Mouse (Mus musculus): ENCODE results near the gene Bicdl1. TPM values are rescaled to one million over a fixed set of nuclear protein-coding genes. Genes with fewer than 3 reads are reported as not detected.

Bicdl1 gene
- polyA plus RNA-seq, 1 experiment from 2014 or later: 14.9 TPM

GRCm38 (mm10) chr5:115623694-115624440 lies 107.6 kb downstream of the Bicdl1 start:
- H3K4me1 ChIP-seq (ENCODE audit: insufficient read depth, low read length): no peaks in the 10 kb centered on the region
- no peaks in the 10 kb centered on the region for H3K9me3 ChIP-seq (ENCODE audit: low read length)
- ATAC-seq (ENCODE audit: low FRiP score, low TSS enrichment): no peak
- no peak overlapping the region for H3K27ac ChIP-seq (ENCODE audit: low read length)
- 81% methylated on average over 9 of the region's 9 CpGs for WGBS
- no peak overlapping the region for H3K4me3 ChIP-seq (ENCODE audit: low read length)
- H3K36me3 ChIP-seq (ENCODE audit: insufficient read depth, low read length): peaks cover 29% of the 10 kb centered on the region
- H3K27me3 ChIP-seq (ENCODE audit: insufficient read depth, low read length): no peaks in the 10 kb centered on the region
- no peak overlapping the region for H3K9ac ChIP-seq (replicated peaks; ENCODE audit: low read length)
- no peak overlapping the region for H3K4me2 ChIP-seq (replicated peaks; ENCODE audit: low read depth, low read length)

- peaks cover 37% of the 10 kb centered on the region for H3K36me3 ChIP-seq (ENCODE audit: insufficient read depth, low read length)
- no peaks in the 10 kb centered on the region for H3K9me3 ChIP-seq (ENCODE audit: low read length)
- H3K27me3 ChIP-seq (ENCODE audit: insufficient read depth, low read length): no peaks in the 10 kb centered on the region
- no peak overlapping the region for H3K4me2 ChIP-seq (replicated peaks; ENCODE audit: low read depth, low read length)
- no peak overlapping the region for H3K27ac ChIP-seq (ENCODE audit: low read length)
- ATAC-seq (ENCODE audit: low FRiP score, low TSS enrichment): no peak
- 83% methylated on average over 7 of the region's 7 CpGs for whole genome bisulfite sequencing
- H3K9ac ChIP-seq (replicated peaks; ENCODE audit: low read length): no peak overlapping the region
- no peaks in the 10 kb centered on the region for H3K4me1 ChIP-seq (ENCODE audit: insufficient read depth, low read length)
- H3K4me3 ChIP-seq (ENCODE audit: low read length): no peak overlapping the region
Observed at GRCm38 (mm10) chr5:115622686-115623085, 108.7 kb downstream of the Bicdl1 start.

DNA sequence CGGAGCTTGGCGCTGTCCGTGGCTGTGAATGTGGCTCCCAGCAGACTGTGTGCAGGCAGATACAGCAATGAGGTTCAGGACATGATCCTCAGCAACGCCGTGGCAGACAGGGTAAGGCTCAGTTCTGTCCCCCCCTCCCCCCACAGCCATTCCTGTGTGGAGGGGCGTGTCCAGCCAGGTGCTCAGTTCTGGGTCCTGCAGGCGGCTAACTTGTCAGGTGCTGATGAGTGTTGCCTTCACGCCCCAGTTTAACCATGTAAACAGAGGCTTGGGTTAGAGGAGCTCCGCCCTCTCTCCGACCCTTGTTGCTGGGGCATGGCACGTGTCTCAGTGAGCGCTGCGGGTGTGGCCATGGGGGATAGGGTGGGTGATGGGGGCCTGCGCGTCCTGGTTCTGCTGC lies 111.7 kb downstream of the Bicdl1 start:
- Histone ChIP-seq H3K36me3 (ENCODE audit: insufficient read depth, low read length) (peaks cover 67% of the 10 kb centered on the region), H3K27me3 (ENCODE audit: insufficient read depth, low read length) (no peaks in the 10 kb centered on the region), H3K4me3 (ENCODE audit: low read length) (no peak overlapping the region), H3K4me2 (replicated peaks; ENCODE audit: low read depth, low read length) (no peak overlapping the region), H3K9me3 (ENCODE audit: low read length) (no peaks in the 10 kb centered on the region), H3K27ac (ENCODE audit: low read length) (no peak overlapping the region), H3K9ac (replicated peaks; ENCODE audit: low read length) (no peak overlapping the region), H3K4me1 (ENCODE audit: insufficient read depth, low read length) (no peaks in the 10 kb centered on the region)
- no peak for ATAC-seq (ENCODE audit: low FRiP score, low TSS enrichment)
- WGBS: 92% methylated on average over 15 of the region's 15 CpGs

DNA sequence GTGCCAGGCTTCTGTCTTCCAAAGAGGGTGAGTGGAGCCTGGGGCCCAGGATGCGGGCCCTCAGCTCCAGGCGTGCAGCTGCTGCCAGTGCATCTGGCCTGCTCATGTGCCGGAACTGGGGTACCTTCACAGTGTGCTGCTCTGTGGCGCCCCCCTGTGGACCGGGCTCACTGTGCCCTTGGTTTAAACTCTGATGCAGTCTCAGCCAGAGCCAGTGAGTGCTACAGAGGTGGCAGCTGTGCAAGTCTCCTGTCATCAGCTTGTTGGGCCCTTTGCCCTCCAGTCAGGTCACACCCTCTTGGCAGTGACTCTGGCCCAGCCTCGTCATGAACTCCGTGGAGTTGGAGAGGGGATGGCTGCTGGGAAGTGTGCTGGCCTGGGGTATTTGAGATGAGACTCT lies 116.5 kb downstream of the Bicdl1 start:
- no peak overlapping the region for H3K27ac ChIP-seq (ENCODE audit: low read length)
- no peak overlapping the region for H3K4me3 ChIP-seq (ENCODE audit: low read length)
- no peaks in the 10 kb centered on the region for H3K27me3 ChIP-seq (ENCODE audit: insufficient read depth, low read length)
- H3K9me3 ChIP-seq (ENCODE audit: low read length): no peaks in the 10 kb centered on the region
- no peak overlapping the region for H3K9ac ChIP-seq (replicated peaks; ENCODE audit: low read length)
- H3K4me1 ChIP-seq (ENCODE audit: insufficient read depth, low read length): no peaks in the 10 kb centered on the region
- ATAC-seq (ENCODE audit: low FRiP score, low TSS enrichment): no peak
- peaks cover 83% of the 10 kb centered on the region for H3K36me3 ChIP-seq (ENCODE audit: insufficient read depth, low read length)
- no peak overlapping the region for H3K4me2 ChIP-seq (replicated peaks; ENCODE audit: low read depth, low read length)
- WGBS: 84% methylated on average over 7 of the region's 7 CpGs

GRCm38 (mm10) chr5:115613332-115613731 lies 118.1 kb downstream of the Bicdl1 start:
- Histone ChIP-seq H3K9ac (replicated peaks; ENCODE audit: low read length) (no peak overlapping the region), H3K9me3 (ENCODE audit: low read length) (no peaks in the 10 kb centered on the region), H3K36me3 (ENCODE audit: insufficient read depth, low read length) (peaks cover 85% of the 10 kb centered on the region), H3K27ac (ENCODE audit: low read length) (no peak overlapping the region), H3K4me1 (ENCODE audit: insufficient read depth, low read length) (no peaks in the 10 kb centered on the region), H3K4me2 (replicated peaks; ENCODE audit: low read depth, low read length) (no peak overlapping the region), H3K27me3 (ENCODE audit: insufficient read depth, low read length) (no peaks in the 10 kb centered on the region), H3K4me3 (ENCODE audit: low read length) (no peak overlapping the region)
- 83% methylated on average over 9 of the region's 9 CpGs for WGBS
- ATAC-seq (ENCODE audit: low FRiP score, low TSS enrichment): no peak

DNA sequence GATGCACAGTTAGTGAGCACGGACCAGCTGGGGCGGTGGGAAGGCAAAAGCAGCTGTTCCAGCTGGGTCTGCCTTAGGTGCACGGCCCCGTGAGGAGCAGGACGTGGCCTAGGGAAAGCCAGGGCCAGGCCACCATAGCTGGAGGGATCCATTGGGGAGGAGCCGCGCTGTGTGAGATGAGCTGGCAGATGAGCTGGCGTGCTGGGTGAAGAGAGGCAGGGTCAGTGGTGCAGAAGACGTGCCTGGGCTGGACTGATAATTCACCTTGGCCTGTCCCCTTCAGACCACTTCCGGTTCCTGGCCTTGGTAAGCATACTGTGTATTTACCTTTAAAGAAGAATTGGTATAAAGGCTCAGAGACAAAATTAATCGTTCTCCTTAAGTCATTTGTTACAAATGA lies 119.9 kb downstream of the Bicdl1 start:
- H3K27ac ChIP-seq (ENCODE audit: low read length): no peak overlapping the region
- no peak overlapping the region for H3K4me2 ChIP-seq (replicated peaks; ENCODE audit: low read depth, low read length)
- H3K4me3 ChIP-seq (ENCODE audit: low read length): no peak overlapping the region
- no peak overlapping the region for H3K9ac ChIP-seq (replicated peaks; ENCODE audit: low read length)
- peaks cover 79% of the 10 kb centered on the region for H3K36me3 ChIP-seq (ENCODE audit: insufficient read depth, low read length)
- WGBS: 91% methylated on average over 11 of the region's 11 CpGs
- no peaks in the 10 kb centered on the region for H3K4me1 ChIP-seq (ENCODE audit: insufficient read depth, low read length)
- ATAC-seq (ENCODE audit: low FRiP score, low TSS enrichment): no peak
- no peaks in the 10 kb centered on the region for H3K9me3 ChIP-seq (ENCODE audit: low read length)
- no peaks in the 10 kb centered on the region for H3K27me3 ChIP-seq (ENCODE audit: insufficient read depth, low read length)

- Histone ChIP-seq H3K4me3 (ENCODE audit: low read length) (no peak overlapping the region), H3K27me3 (ENCODE audit: insufficient read depth, low read length) (no peaks in the 10 kb centered on the region), H3K9ac (replicated peaks; ENCODE audit: low read length) (no peak overlapping the region), H3K4me1 (ENCODE audit: insufficient read depth, low read length) (no peaks in the 10 kb centered on the region), H3K4me2 (replicated peaks; ENCODE audit: low read depth, low read length) (no peak overlapping the region), H3K9me3 (ENCODE audit: low read length) (no peaks in the 10 kb centered on the region), H3K36me3 (ENCODE audit: insufficient read depth, low read length) (peaks cover 81% of the 10 kb centered on the region), H3K27ac (ENCODE audit: low read length) (no peak overlapping the region)
- 89% methylated on average over 6 of the region's 6 CpGs for WGBS
- ATAC-seq (ENCODE audit: low FRiP score, low TSS enrichment): no peak
Observed at GRCm38 (mm10) chr5:115603561-115603960, 127.9 kb downstream of the Bicdl1 start.

Small RNA genes within 50 kb of the gene (microRNA-seq; reads per million reads assigned to microRNA genes)
- gene Mir7030: not detected

Other genes starting within 250 kb of the Bicdl1 start
- 27.3 and 27.5 TPM in 2 replicates for gene Sirt4, start 246.9 kb downstream of the Bicdl1 start, polyA plus RNA-seq (2015; fragmentation: Nextera tagmentation; extraction: Ambion mirVana)
- 60.5 and 67.2 TPM in 2 replicates for gene Pxn, start 224.9 kb downstream of the Bicdl1 start, polyA plus RNA-seq (2015; fragmentation: Nextera tagmentation; extraction: Ambion mirVana)
- gene Rplp0, start 172.2 kb downstream of the Bicdl1 start, polyA plus RNA-seq (2015; fragmentation: Nextera tagmentation; extraction: Ambion mirVana): 1,527 and 1,553 TPM in 2 replicates
- 44.3 and 48.8 TPM in 2 replicates for gene Gcn1l1, start 166.4 kb downstream of the Bicdl1 start, polyA plus RNA-seq (2015; fragmentation: Nextera tagmentation; extraction: Ambion mirVana)
- gene Rab35, start 99.7 kb downstream of the Bicdl1 start, polyA plus RNA-seq (2015; fragmentation: Nextera tagmentation; extraction: Ambion mirVana): 5.8 and 10.7 TPM in 2 replicates
- 30.4 and 36.6 TPM in 2 replicates for gene Cit, start 113.7 kb upstream of the Bicdl1 start, polyA plus RNA-seq (2015; fragmentation: Nextera tagmentation; extraction: Ambion mirVana)